18 mouse cellular contexts compared by ENCODE assay signal in genomic region chr7:79558698-79559097, GRCm38 (mm10). TPM values are rescaled to one million over a fixed set of nuclear protein-coding genes. Genes with fewer than 3 reads are reported as not detected.
DNase-seq lines count a peak whose midpoint lies in the region; ATAC-seq and TF ChIP-seq lines count a peak whose summit lies in the region.
"Had no signal": no experiment of that assay in that cellular context is flagged by ENCODE, and none has a peak within 500 bp of the region (broad histone marks: within the 10 kb centered on the region; RNA-seq: fewer than 3 reads in every experiment).

No protein-coding gene starts in this region.

- no peak for DNase-seq in kidney, postnatal 0 days (ENCODE audit: low spot score)
- no peak for DNase-seq in kidney, adult 18-20 months
- DNase-seq in CH12.LX (ENCODE audit: extremely low read depth) (peak; percentile 6), adipocyte (ENCODE audit: low spot score) (peak; percentile 10)
- no peak for DNase-seq in forebrain, postnatal 0 days
- no peak for DNase-seq in adrenal gland, adult 8-10 months
- DNase-seq in spleen, postnatal 36 days (ENCODE audit: low spot score in 2 of 2) = no peak
- DNase-seq: adrenal gland, postnatal 25 days; cerebellum, postnatal 36 days; gastrocnemius, adult 2 months; heart, postnatal 14 days; right cerebral cortex, postnatal 4 days; thymus, adult 2 months had no signal

- H3K36me3 ChIP-seq in kidney, postnatal 0 days (ENCODE audit: insufficient read depth, low read length) = no peaks in the 10 kb centered on the region
- no peaks in the 10 kb centered on the region for H3K36me3 ChIP-seq in CH12.LX (replicated peaks in 1 of 2; ENCODE audit: control insufficient read depth in 1 of 2, insufficient read depth in 1 of 2, low read length in 1 of 2)
- H3K36me3 ChIP-seq in forebrain, postnatal 0 days (ENCODE audit: insufficient read depth) = no peaks in the 10 kb centered on the region
- H3K36me3 ChIP-seq: hindbrain, embryonic 15.5 days; lung, embryonic 15.5 days; neural tube, embryonic 13.5 days had no signal

- TF ChIP-seq POLR2A in CH12.LX (IDR thresholded peaks at IDR 0.05; ENCODE audit: low read depth, low read length) = no peak

- TF ChIP-seq CTCF in kidney, postnatal 0 days (IDR thresholded peaks at IDR 0.05; ENCODE audit: low read depth) = peak; percentile 36; the same call in 1 of the 2 replicates
- TF ChIP-seq CTCF in CH12.LX (conservative IDR thresholded peaks at IDR 0.05 in 1 of 2, IDR thresholded peaks at IDR 0.05 in 1 of 2; ENCODE audit: low read depth in 2 of 2, low read length in 2 of 2) = peak in 1 of 2 experiments; percentile 57; a peak in 2 of 4 replicates
- peak; percentile 61 for TF ChIP-seq CTCF in forebrain, postnatal 0 days (IDR thresholded peaks at IDR 0.05; ENCODE audit: low read depth)

- TF ChIP-seq RAD21 in CH12.LX (IDR thresholded peaks at IDR 0.05; ENCODE audit: low read depth, low read length) = peak; percentile 34

- no peak for TF ChIP-seq EP300 in CH12.LX (IDR thresholded peaks at IDR 0.05; ENCODE audit: low read length)

- H3K9me3 ChIP-seq in kidney, postnatal 0 days (replicated peaks; ENCODE audit: low read length) = no peaks in the 10 kb centered on the region
- H3K9me3 ChIP-seq in CH12.LX (replicated peaks; ENCODE audit: low read length) = no peaks in the 10 kb centered on the region
- H3K9me3 ChIP-seq in forebrain, postnatal 0 days (ENCODE audit: low read length) = no peaks in the 10 kb centered on the region
- H3K9me3 ChIP-seq: hindbrain, embryonic 15.5 days; lung, embryonic 15.5 days; neural tube, embryonic 13.5 days had no signal

- no peak overlapping the region for H3K9ac ChIP-seq in kidney, postnatal 0 days (ENCODE audit: low read depth, low read length)
- H3K9ac ChIP-seq in CH12.LX (ENCODE audit: insufficient read depth, low read depth) = no peak overlapping the region
- H3K9ac ChIP-seq in forebrain, postnatal 0 days = no peak overlapping the region
- H3K9ac ChIP-seq: hindbrain, embryonic 15.5 days; lung, embryonic 15.5 days; neural tube, embryonic 13.5 days had no signal

- ATAC-seq in kidney, postnatal 0 days (replicated peaks; ENCODE audit: low FRiP score, low read depth) = no peak
- peak; percentile 54; the same call in 1 of the 2 replicates for ATAC-seq in forebrain, postnatal 0 days

- no peak overlapping the region for H3K4me2 ChIP-seq in kidney, postnatal 0 days (ENCODE audit: low read length)
- no peak overlapping the region for H3K4me2 ChIP-seq in CH12.LX (ENCODE audit: insufficient read depth, low read depth, poor library complexity, severe bottlenecking)
- no peak overlapping the region for H3K4me2 ChIP-seq in forebrain, postnatal 0 days (ENCODE audit: low read depth)
- H3K4me2 ChIP-seq: hindbrain, embryonic 15.5 days; lung, embryonic 15.5 days; neural tube, embryonic 13.5 days had no signal

- in situ Hi-C loops in CH12.LX (cut with MboI; ENCODE audit: low pct_ligation_motif_present, low pct_unique_long_range_greater_than_20kb, low sequenced_read_pairs) = no loop called here

- no peaks in the 10 kb centered on the region for H3K4me1 ChIP-seq in kidney, postnatal 0 days (replicated peaks; ENCODE audit: insufficient read depth, low read length)
- H3K4me1 ChIP-seq in CH12.LX (ENCODE audit: control insufficient read depth in 1 of 2, insufficient read depth in 2 of 2) = no peaks in the 10 kb centered on the region
- H3K4me1 ChIP-seq in forebrain, postnatal 0 days (ENCODE audit: insufficient read depth) = no peaks in the 10 kb centered on the region
- H3K4me1 ChIP-seq: lung, embryonic 15.5 days had no signal

- H3K4me3 ChIP-seq in kidney, postnatal 0 days (replicated peaks; ENCODE audit: low read depth, low read length) = no peak overlapping the region
- H3K4me3 ChIP-seq in CH12.LX (replicated peaks in 1 of 3; ENCODE audit: low read depth in 2 of 3, low read length in 2 of 3, poor library complexity in 1 of 3) = no peak overlapping the region
- no peak overlapping the region for H3K4me3 ChIP-seq in forebrain, postnatal 0 days (ENCODE audit: low read depth, low read length)
- H3K4me3 ChIP-seq: gastrocnemius, adult 2 months; hindbrain, embryonic 15.5 days; lung, embryonic 15.5 days; neural tube, embryonic 13.5 days had no signal

- H3K27ac ChIP-seq in kidney, postnatal 0 days = no peak overlapping the region
- H3K27ac ChIP-seq in CH12.LX (ENCODE audit: insufficient read depth, low read depth) = no peak overlapping the region
- no peak overlapping the region for H3K27ac ChIP-seq in forebrain, postnatal 0 days (ENCODE audit: low read depth, low read length)
- H3K27ac ChIP-seq: gastrocnemius, adult 2 months; lung, embryonic 15.5 days had no signal

- H3K79me2 ChIP-seq in CH12.LX (replicated peaks; ENCODE audit: control insufficient read depth, extremely low read depth, insufficient read depth, poor library complexity, severe bottlenecking) = no peaks in the 10 kb centered on the region

- 75% methylated on average over 1 of the region's 1 CpGs for WGBS in kidney, postnatal 0 days
- 61% methylated on average over 1 of the region's 1 CpGs for WGBS in forebrain, postnatal 0 days

- H3K27me3 ChIP-seq in kidney, postnatal 0 days (ENCODE audit: insufficient read depth, low read length) = peaks cover 30% of the 10 kb centered on the region
- peaks cover 83% of the 10 kb centered on the region for H3K27me3 ChIP-seq in CH12.LX (replicated peaks)
- no peaks in the 10 kb centered on the region for H3K27me3 ChIP-seq in forebrain, postnatal 0 days (ENCODE audit: insufficient read depth, low read length)

- dilution Hi-C loops in CH12.LX (cut with MboI; ENCODE audit: extremely low pct_ligation_motif_present, extremely low pct_unique_long_range_greater_than_20kb, low sequenced_read_pairs) = no loop called here

TF ChIP-seq in CH12.LX, 34 proteins besides CTCF, POLR2A, EP300 and RAD21:
- peak; percentile 43 for TF ChIP-seq SMC3 (IDR thresholded peaks at IDR 0.05; ENCODE audit: low read depth, low read length)
- TF ChIP-seq ETS1 (conservative IDR thresholded peaks at IDR 0.05; ENCODE audit: low read depth, low read length) = no peak
- no peak for TF ChIP-seq MXI1 (IDR thresholded peaks at IDR 0.05; ENCODE audit: low read depth, low read length)
TF ChIP-seq in CH12.LX: peak in this region for 1.

RNA-seq across cellular contexts. Expression of gene Rhcg, which starts 58.8 kb away (rescaled TPM):
- 117 and 135 TPM in 2 replicates for polyA plus RNA-seq in kidney, postnatal 0 days (2015; fragmentation: Nextera tagmentation; extraction: Ambion mirVana)
- total RNA-seq in CH12.LX (2012; rRNA removed) (not detected in 2 replicates), CH12.LX (2014; rRNA removed) (not detected in 2 replicates)
- polyA plus RNA-seq in CH12.LX (2012; ENCODE audit: insufficient read length, low read depth) = not detected in 2 replicates
- 2.0 TPM in 2 replicates for total RNA-seq in forebrain, postnatal 0 days (2014; rRNA removed)
- polyA plus RNA-seq in forebrain, postnatal 0 days (2015; fragmentation: Nextera tagmentation; extraction: Ambion mirVana) = 2.9 and 4.3 TPM in 2 replicates
- total RNA-seq in adrenal gland, adult 8-10 months (2022) = 10 to 100 TPM; 28.1 to 57.4 (median 34.7) TPM
- total RNA-seq: gastrocnemius, adult 2 months; heart, postnatal 14 days; liver, adult 2 months; monocyte, adult 5-6 weeks had no signal
- polyA plus RNA-seq: liver, adult 2 months had no signal

Comparison
In these comparisons a context has a peak if more than half of its experiments do, and no peak if none do; other contexts are left out.
1. DNase-seq: peak in CH12.LX (single experiment) and adipocyte (single experiment); none in kidney, postnatal 0 days (single experiment), kidney, adult 18-20 months (single experiment), forebrain, postnatal 0 days (single experiment), adrenal gland, adult 8-10 months (single experiment) and spleen, postnatal 36 days (0 of 2).